Mouse (Mus musculus): ENCODE results near the gene Rfc4. TPM values are rescaled to one million over a fixed set of nuclear protein-coding genes. Genes with fewer than 3 reads are reported as not detected.
"Not testable (repeated sequence)": the region's sequence is repeated elsewhere in the genome, so short reads cannot be mapped to it uniquely, and the experiment has no call there.

The Rfc4 gene
- polyA plus RNA-seq, 2 experiments = 12.1 to 91.4 TPM

DNA sequence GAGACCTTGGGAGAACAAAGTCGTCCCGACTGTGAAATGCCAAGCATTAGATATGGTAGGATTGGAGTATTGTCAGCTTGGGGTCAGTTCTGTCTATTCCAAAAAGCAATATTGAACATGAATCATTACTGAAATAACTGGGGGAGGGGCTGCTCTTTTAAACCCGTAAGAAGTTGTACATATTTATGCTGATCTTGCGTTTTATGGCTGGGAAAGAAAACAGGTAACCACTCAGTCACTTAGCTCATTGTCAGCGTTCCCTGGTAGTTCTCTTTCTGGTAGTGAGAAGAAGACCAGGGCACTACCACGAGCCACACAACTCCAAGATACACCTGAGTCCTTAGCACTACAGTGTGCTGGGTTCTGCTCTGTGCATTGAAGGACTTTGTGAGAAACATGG, 50.0 kb downstream of the Rfc4 start:
- H3K27ac ChIP-seq (replicated peaks; ENCODE audit: low read depth, low read length); H3K4me1 ChIP-seq (ENCODE audit: control insufficient read depth, insufficient read depth, low read length); H3K4me3 ChIP-seq (replicated peaks; ENCODE audit: low read length); H3K27me3 ChIP-seq (ENCODE audit: control insufficient read depth, insufficient read depth, low read length); H3K36me3 ChIP-seq (ENCODE audit: control insufficient read depth, insufficient read depth, low read length); H3K9ac ChIP-seq (ENCODE audit: low read depth, low read length, severe bottlenecking); H3K9me3 ChIP-seq (ENCODE audit: control insufficient read depth, low read length); H3K4me2 ChIP-seq (replicated peaks; ENCODE audit: low read depth, low read length, severe bottlenecking); ATAC-seq (ENCODE audit: low FRiP score, low read depth); DNase-seq (ENCODE audit: low spot score): not testable (repeated sequence)
- WGBS = 86% methylated on average over 6 of the region's 6 CpGs

Small RNA genes within 50 kb of the gene (microRNA-seq; reads per million reads assigned to microRNA genes)
- 2.7 reads per million, percentile 5 among the genes with 10 or more reads in this experiment for gene Gm49346

Other genes starting within 250 kb of the Rfc4 start
- gene Ahsg, start 236.5 kb downstream of the Rfc4 start, polyA plus RNA-seq (2012; rRNA removed) = 0.35 and 1.4 TPM in 2 replicates
- gene Ahsg, start 236.5 kb downstream of the Rfc4 start, polyA plus RNA-seq (2014; fragmentation: Nextera tagmentation; extraction: Ambion mirVana) = not detected in 2 replicates
- gene Fetub, start 209.4 kb downstream of the Rfc4 start, polyA plus RNA-seq (2012; rRNA removed) = 0.08 and 0.12 TPM in 2 replicates
- 0.25 TPM in 1 of 2 replicates, not detected in the other for gene Fetub, start 209.4 kb downstream of the Rfc4 start, polyA plus RNA-seq (2014; fragmentation: Nextera tagmentation; extraction: Ambion mirVana)
- gene Hrg, start 176.7 kb downstream of the Rfc4 start, polyA plus RNA-seq (2012; rRNA removed) = not detected in 2 replicates
- gene Hrg, start 176.7 kb downstream of the Rfc4 start, polyA plus RNA-seq (2014; fragmentation: Nextera tagmentation; extraction: Ambion mirVana) = 0.11 and 0.15 TPM in 2 replicates
- 0.28 and 0.35 TPM in 2 replicates for gene Kng2, start 98.3 kb downstream of the Rfc4 start, polyA plus RNA-seq (2012; rRNA removed)
- gene Kng2, start 98.3 kb downstream of the Rfc4 start, polyA plus RNA-seq (2014; fragmentation: Nextera tagmentation; extraction: Ambion mirVana) = not detected in 2 replicates
- gene Kng1, start 69.9 kb downstream of the Rfc4 start, polyA plus RNA-seq (2012; rRNA removed) = 0.23 and 0.60 TPM in 2 replicates
- gene Kng1, start 69.9 kb downstream of the Rfc4 start, polyA plus RNA-seq (2014; fragmentation: Nextera tagmentation; extraction: Ambion mirVana) = 0.14 TPM in 1 of 2 replicates, not detected in the other
- 640 and 683 TPM in 2 replicates for gene Eif4a2, start 20.3 kb downstream of the Rfc4 start, polyA plus RNA-seq (2012; rRNA removed)
- gene Eif4a2, start 20.3 kb downstream of the Rfc4 start, polyA plus RNA-seq (2014; fragmentation: Nextera tagmentation; extraction: Ambion mirVana) = 260 and 283 TPM in 2 replicates
- 0.29 and 0.38 TPM in 2 replicates for gene Adipoq, start 18.8 kb upstream of the Rfc4 start, polyA plus RNA-seq (2012; rRNA removed)
- gene Adipoq, start 18.8 kb upstream of the Rfc4 start, polyA plus RNA-seq (2014; fragmentation: Nextera tagmentation; extraction: Ambion mirVana) = 0.26 TPM in 1 of 2 replicates, not detected in the other
- 13.3 and 14.7 TPM in 2 replicates for gene St6gal1, start 97.0 kb upstream of the Rfc4 start, polyA plus RNA-seq (2012; rRNA removed)
- gene St6gal1, start 97.0 kb upstream of the Rfc4 start, polyA plus RNA-seq (2014; fragmentation: Nextera tagmentation; extraction: Ambion mirVana) = 16.8 and 20.6 TPM in 2 replicates

All from limb, embryonic 14.5 days (tissue).